Mouse (Mus musculus): ENCODE measurements around the gene Aaas.

- TF ChIP-seq CTCF (IDR thresholded peaks at IDR 0.05; ENCODE audit: extremely low read depth, insufficient read depth, insufficient read length, insufficient replicate concordance) (no peak), POLR2A (IDR thresholded peaks at IDR 0.05; ENCODE audit: low read depth, low read length) (no peak)
Observed at GRCm38 (mm10) chr15:102383671-102384070, 33.1 kb upstream of the Aaas start.

All from spleen, adult 2 months (tissue).